Mouse (Mus musculus) thymus, adult 18-20 months (tissue): ENCODE results near the gene Trcg1.

Experiments
- DNase-seq, 2 experiments: peaks; one replicate each; pipeline ENCODE4 v3.0.0; 2022; ENCODE audit warnings: mixed read lengths in 2 of 2

Trcg1 gene

DNA sequence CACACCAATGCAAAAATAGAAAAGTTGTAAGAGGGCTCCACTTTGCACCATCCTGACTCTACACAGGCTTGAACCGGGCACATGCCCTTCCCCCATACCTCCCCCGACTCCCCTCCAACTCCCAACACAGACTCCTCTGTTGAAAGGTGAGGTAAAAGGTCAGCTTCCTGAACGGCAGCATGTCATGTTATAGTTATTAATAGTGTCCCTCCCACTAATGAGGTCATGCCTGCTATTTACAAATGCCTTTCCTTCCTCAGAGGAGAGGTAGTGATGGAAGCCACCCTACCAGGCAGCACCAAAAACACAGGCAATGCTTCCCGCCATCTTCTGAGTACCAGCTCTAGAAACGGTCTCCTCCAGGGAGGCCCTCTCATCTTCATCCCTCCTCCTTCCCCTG lies 28.8 kb downstream of the Trcg1 start:
- DNase-seq, result no peak

DNA sequence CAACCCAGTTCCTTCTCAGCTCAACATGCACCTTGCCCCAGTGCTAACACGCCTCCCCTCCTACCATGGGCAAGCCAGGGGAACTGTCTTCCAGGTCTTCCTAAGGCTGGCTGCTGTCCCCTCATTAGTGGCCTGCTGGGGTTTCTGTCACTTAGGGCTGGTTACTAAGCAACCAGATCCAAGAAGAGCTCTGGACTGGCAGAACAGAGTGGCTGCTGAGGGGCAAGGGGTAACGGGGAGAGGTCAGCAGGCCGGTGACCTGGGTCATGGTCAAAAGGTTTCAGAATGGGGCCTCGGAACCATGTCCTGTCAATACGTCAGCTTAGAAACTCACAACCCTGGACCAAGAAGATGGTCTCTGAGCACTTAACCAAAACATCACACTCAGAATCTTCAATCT lies 31.1 kb downstream of the Trcg1 start:
- DNase-seq, result no peak

DNA sequence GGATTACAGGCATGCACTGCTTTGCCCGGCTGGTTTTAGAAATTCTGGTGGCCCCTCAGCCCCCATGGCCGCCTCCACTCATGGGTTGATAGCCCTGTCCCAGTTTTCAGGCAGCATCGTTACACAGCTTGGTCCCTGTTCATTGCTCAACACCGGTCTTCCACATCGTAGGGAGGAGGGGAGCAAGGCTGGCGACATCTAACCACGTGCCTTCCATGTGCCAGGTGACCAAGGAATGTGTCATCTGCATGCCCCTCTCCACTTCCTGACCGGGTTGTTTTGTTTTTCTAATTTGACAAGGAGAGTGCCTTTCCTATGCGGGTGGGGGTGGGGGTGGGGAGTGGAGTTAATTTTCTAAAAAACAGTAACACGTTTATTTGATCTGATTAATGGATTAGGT lies 31.7 kb downstream of the Trcg1 start:
- DNase-seq, result no peak

DNA sequence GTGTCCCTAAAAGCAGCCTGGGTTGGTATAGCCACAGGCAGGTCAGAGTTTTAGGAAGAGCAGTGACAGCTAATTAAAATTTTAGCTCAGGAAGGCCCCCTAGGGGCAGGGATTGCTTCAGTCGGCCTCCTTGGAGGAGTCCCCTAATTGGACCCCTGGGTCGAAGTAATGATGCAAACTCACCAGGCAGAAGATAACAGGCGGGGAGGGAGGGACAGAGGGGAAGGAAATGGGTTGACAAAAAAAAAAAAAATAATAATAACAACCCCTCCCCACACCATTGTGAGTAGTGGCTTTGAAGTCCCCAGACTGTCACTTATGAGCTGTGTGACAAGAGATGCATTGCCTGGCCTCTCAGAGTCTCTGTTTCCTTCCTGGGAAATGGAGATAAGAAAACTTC lies 32.2 kb downstream of the Trcg1 start:
- no peak for DNase-seq

GRCm38 (mm10) chr9:57269384-57269783 lies 33.0 kb downstream of the Trcg1 start:
- DNase-seq, result no peak

GRCm38 (mm10) chr9:57270399-57270798 lies 34.0 kb downstream of the Trcg1 start:
- DNase-seq, result no peak

DNA sequence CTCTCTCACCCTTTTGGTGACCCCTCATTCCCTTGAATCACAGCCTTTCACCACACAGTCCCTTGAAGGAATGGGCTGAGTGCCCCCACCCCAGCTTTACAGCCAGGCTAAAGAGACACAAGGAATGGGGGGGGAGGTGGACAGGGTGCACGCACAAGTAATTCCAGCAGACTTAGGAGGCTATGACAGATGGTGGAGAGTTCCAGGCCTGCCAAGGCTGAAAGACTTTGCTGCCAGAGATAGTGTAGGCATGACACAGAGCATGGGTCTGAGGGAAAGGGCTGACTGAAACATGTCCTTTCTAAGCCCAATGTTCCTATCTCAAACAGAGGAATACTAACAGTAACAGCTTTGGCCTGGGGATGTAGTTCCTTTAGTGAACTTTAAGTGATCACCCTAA lies 34.7 kb downstream of the Trcg1 start:
- no peak for DNase-seq

- DNase-seq, result no peak
Measured at GRCm38 (mm10) chr9:57271837-57272562, 35.6 kb downstream of the Trcg1 start.

- DNase-seq, result peak in 1 of 2 experiments; percentile 33
Measured at GRCm38 (mm10) chr9:57272902-57273804, 36.8 kb downstream of the Trcg1 start.

- no peak for DNase-seq
Measured at GRCm38 (mm10) chr9:57273805-57274494, 37.6 kb downstream of the Trcg1 start.

DNA sequence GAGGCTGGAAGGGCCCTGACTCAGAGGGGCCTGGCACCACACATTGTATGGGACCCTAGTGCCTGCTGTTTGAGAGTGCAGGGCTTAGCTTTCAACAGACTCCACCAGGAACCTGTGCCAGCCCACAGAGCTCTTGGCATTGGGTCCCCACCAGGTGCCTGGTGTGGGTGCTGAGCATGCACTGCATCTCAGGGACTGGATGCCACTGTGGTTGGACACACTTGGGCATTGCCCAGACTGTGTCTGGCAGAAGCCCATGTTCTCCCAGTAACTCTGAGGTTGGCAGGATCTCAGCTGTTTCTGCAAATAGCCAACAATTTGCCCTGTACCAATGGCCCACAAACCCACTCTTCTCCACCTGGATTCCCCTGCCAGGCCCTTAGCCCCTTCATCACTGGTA lies 40.0 kb downstream of the Trcg1 start:
- no peak for DNase-seq

DNA sequence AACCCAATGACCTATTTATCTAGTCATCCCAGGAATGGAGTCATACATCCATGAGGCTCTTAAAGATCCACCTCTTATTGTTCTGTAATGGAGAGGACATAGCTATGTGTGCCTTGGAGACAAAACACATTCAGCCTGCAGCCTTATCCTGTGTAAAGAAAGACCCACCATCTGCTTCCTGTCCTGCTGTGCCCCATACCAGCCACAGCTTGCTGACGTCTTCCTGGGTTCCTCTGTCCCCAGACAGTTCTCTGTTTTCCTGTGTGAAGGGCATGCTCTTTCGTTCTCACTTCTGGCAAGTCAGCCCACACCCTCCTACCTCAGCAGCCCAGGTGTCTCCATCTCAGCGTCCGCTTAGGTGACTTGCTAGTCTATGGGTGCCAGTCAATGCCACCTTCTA lies 41.9 kb downstream of the Trcg1 start:
- peak; percentile 47 to 73 for DNase-seq

DNA sequence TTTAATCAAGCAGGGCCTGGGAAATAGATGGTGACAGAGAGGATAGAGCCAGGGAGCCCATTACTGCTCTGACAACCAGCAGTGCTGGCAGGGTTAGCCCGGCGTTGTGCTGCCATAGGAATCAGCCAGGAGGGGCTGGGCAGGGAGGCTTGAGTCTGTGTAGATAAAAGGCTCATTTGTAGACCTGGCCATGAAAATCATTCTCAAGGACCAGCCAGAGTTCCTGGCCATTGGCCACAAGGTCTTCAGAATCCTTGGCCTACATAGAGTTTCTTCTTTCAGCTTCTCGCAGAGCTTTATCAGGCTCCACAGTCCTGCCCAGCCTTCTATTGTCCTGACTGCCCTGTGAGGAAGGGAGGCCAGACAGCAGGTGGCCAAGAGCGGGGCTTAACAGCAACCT lies 43.1 kb downstream of the Trcg1 start:
- no peak for DNase-seq

DNA sequence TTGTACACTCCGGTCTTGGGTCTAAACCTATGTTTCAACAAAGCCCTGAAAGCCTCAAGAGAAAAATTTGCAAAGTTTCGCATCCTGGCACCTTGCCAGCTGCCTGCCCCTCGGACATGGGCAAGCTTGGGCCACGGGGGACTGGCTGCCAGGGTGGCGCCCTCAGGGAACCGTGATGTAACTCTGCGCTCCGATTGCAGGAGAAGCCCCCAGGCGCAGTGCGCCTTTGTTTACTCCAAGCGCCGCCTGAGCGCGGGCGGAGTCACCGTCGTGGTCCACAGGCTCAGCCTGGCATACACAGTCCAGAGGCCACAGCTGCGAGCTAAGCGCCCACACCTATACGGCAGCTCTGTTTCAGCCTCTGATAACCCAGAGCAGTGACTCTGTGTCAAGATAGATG lies 45.2 kb downstream of the Trcg1 start:
- no peak for DNase-seq

- no peak for DNase-seq
Measured at GRCm38 (mm10) chr9:57282686-57283085, 46.3 kb downstream of the Trcg1 start.

GRCm38 (mm10) chr9:57283311-57283710 lies 47.0 kb downstream of the Trcg1 start:
- no peak for DNase-seq

DNA sequence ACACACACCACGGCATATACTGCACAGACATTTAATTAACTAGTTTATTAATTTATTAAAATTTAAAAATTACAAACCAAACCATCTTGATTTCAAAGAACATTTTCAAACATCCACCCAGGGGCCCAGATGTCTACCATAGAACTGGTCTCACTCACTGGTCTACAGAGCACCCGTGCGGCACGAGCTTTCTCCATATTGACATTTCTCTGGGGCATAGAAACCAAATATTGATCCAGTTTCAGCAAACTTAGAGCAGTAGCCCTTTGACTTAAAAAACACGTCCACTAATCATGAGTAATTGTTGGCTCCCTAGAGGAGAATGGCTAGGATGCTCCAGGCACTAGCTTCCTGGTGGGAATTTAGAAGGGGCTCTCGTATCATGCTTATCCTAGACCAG lies 50.8 kb downstream of the Trcg1 start:
- DNase-seq, result no peak

DNA sequence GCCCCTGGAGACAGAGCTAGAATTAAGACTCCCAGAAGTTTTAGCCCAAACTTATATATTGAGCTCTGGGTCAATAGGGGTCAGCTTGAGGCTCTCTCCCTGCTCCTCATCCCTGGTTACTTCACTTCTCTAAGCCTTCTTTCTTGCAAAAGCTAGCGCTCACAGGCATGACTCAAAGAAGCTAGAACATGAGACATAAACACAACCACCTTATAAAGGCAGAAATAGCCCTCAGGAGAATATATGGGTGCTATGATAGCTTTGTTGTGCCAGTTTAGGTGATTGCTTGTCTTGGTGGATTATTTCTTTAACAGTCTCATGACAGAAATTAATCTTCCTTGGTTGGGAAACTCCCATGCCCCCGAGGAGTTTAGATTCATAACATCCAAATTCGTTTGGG lies 58.5 kb downstream of the Trcg1 start:
- DNase-seq, result no peak

DNA sequence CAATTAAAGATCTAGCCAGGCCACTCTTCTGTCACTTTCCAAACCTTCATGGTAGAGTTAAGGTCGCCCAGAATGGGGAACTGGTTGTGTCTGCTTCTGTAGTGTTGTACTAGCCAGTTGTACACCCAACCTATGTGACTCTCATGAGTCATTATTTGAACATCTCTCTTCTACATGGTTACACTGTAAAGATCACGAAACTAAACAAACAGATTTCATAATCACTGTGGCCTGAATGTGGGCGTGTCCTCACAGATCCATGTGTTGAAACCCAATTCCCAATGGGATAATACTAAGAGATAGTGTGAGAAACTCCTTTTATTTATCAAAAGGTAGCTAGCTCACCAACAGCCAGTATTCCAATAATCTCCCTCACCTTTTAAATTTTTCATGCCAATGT lies 59.3 kb downstream of the Trcg1 start:
- no peak for DNase-seq

GRCm38 (mm10) chr9:57296277-57296676 lies 59.9 kb downstream of the Trcg1 start:
- no peak for DNase-seq

DNA sequence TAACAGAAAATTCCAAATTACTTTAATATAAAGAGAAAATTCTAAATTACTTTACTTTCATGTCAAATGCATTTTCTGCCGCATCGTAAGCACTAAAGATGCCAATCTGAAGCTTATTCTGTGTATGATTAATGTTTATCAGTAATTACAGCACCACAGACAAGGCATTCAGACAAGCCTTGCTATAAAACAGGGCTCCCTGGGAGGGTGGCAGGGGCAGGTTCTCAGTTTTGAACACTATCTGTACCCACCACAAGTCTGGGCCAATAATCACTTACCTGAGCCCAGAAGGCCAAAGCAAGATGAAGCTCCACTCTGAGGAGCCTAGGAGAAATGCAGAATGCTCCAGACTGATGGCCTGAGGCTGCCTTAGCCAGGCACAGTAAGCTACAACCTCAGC lies 61.6 kb downstream of the Trcg1 start:
- no peak for DNase-seq
